Mouse (Mus musculus): ENCODE measurements around the gene Ryr3.

The Ryr3 gene

GRCm38 (mm10) chr2:112781631-112782030, 435.3 kb downstream of the Ryr3 start:
- no peak for DNase-seq (ENCODE audit: low spot score in 2 of 2)

- peak; percentile 55 to 78 for DNase-seq (ENCODE audit: low spot score in 2 of 2)
Observed at GRCm38 (mm10) chr2:112774762-112775161, 442.1 kb downstream of the Ryr3 start.

GRCm38 (mm10) chr2:112767665-112768064, 449.2 kb downstream of the Ryr3 start:
- no peak for DNase-seq (ENCODE audit: low spot score in 2 of 2)

GRCm38 (mm10) chr2:112765046-112765445, 451.9 kb downstream of the Ryr3 start:
- no peak for DNase-seq (ENCODE audit: low spot score in 2 of 2)

- DNase-seq (ENCODE audit: low spot score in 2 of 2): no peak
Observed at GRCm38 (mm10) chr2:112764274-112764673, 452.6 kb downstream of the Ryr3 start.

- DNase-seq (ENCODE audit: low spot score in 2 of 2): no peak
Observed at GRCm38 (mm10) chr2:112762006-112762405, 454.9 kb downstream of the Ryr3 start.

- no peak for DNase-seq (ENCODE audit: low spot score in 2 of 2)
Observed at GRCm38 (mm10) chr2:112761196-112761913, 455.5 kb downstream of the Ryr3 start.

GRCm38 (mm10) chr2:112760692-112761091, 456.2 kb downstream of the Ryr3 start:
- no peak for DNase-seq (ENCODE audit: low spot score in 2 of 2)

- DNase-seq (ENCODE audit: low spot score in 2 of 2): no peak
Observed at GRCm38 (mm10) chr2:112759678-112760077, 457.2 kb downstream of the Ryr3 start.

GRCm38 (mm10) chr2:112758732-112759131, 458.2 kb downstream of the Ryr3 start:
- DNase-seq (ENCODE audit: low spot score in 2 of 2): no peak

GRCm38 (mm10) chr2:112753316-112753715, 463.6 kb downstream of the Ryr3 start:
- DNase-seq (ENCODE audit: low spot score in 2 of 2): no peak

GRCm38 (mm10) chr2:112751416-112751815, 465.5 kb downstream of the Ryr3 start:
- no peak for DNase-seq (ENCODE audit: low spot score in 2 of 2)

- no peak for DNase-seq (ENCODE audit: low spot score in 2 of 2)
Observed at GRCm38 (mm10) chr2:112748532-112748931, 468.4 kb downstream of the Ryr3 start.

- no peak for DNase-seq (ENCODE audit: low spot score in 2 of 2)
Observed at GRCm38 (mm10) chr2:112732942-112733341, 484.0 kb downstream of the Ryr3 start.

- no peak for DNase-seq (ENCODE audit: low spot score in 2 of 2)
Observed at GRCm38 (mm10) chr2:112727842-112728241, 489.1 kb downstream of the Ryr3 start.

GRCm38 (mm10) chr2:112721217-112721616, 495.7 kb downstream of the Ryr3 start:
- no peak for DNase-seq (ENCODE audit: low spot score in 2 of 2)

GRCm38 (mm10) chr2:112720715-112721114, 496.2 kb downstream of the Ryr3 start:
- DNase-seq (ENCODE audit: low spot score in 2 of 2): no peak

GRCm38 (mm10) chr2:112714648-112715047, 502.2 kb downstream of the Ryr3 start:
- DNase-seq (ENCODE audit: low spot score in 2 of 2): no peak

GRCm38 (mm10) chr2:112681817-112682216, 535.1 kb downstream of the Ryr3 start:
- DNase-seq (ENCODE audit: low spot score in 2 of 2): no peak

GRCm38 (mm10) chr2:112677246-112677645, 539.6 kb downstream of the Ryr3 start:
- no peak for DNase-seq (ENCODE audit: low spot score in 2 of 2)

- DNase-seq (ENCODE audit: low spot score in 2 of 2): no peak
Observed at GRCm38 (mm10) chr2:112676721-112677120, 540.2 kb downstream of the Ryr3 start.

- DNase-seq (ENCODE audit: low spot score in 2 of 2): no peak
Observed at GRCm38 (mm10) chr2:112676175-112676574, 540.7 kb downstream of the Ryr3 start.

- no peak for DNase-seq (ENCODE audit: low spot score in 2 of 2)
Observed at GRCm38 (mm10) chr2:112669461-112669860, 547.4 kb downstream of the Ryr3 start.

GRCm38 (mm10) chr2:112656131-112656530, 560.8 kb downstream of the Ryr3 start:
- no peak for DNase-seq (ENCODE audit: low spot score in 2 of 2)

Data from frontal cortex, postnatal 14 days (tissue).